Mouse (Mus musculus): ENCODE measurements around the gene Lrrc26. TPM values are rescaled to one million over a fixed set of nuclear protein-coding genes. Genes with fewer than 3 reads are reported as not detected.

Lrrc26 gene
- polyA plus RNA-seq, 1 experiment from 2014 or later = 0.46 TPM

- TF ChIP-seq CTCF (IDR thresholded peaks at IDR 0.05; ENCODE audit: low read depth) = no peak
- H3K9me3 ChIP-seq (ENCODE audit: low read depth, low read length) = no peaks in the 10 kb centered on the region
- DNase-seq = no peak
- no peaks in the 10 kb centered on the region for H3K4me1 ChIP-seq (ENCODE audit: insufficient read depth)
- no peak overlapping the region for H3K4me3 ChIP-seq (ENCODE audit: low read depth, low read length)
- no peak overlapping the region for H3K9ac ChIP-seq
- H3K27ac ChIP-seq (ENCODE audit: low read depth) = no peak overlapping the region
- ATAC-seq (ENCODE audit: insufficient read depth) = no peak
- H3K36me3 ChIP-seq (ENCODE audit: insufficient read depth) = no peaks in the 10 kb centered on the region
- H3K27me3 ChIP-seq (ENCODE audit: insufficient read depth, low read length) = peaks cover 48% of the 10 kb centered on the region
- WGBS = 55% methylated on average over 10 of the region's 10 CpGs
- no peak overlapping the region for H3K4me2 ChIP-seq
Measured at GRCm38 (mm10) chr2:25310180-25310579, 20.5 kb downstream of the Lrrc26 start.

GRCm38 (mm10) chr2:25310969-25311368, 21.3 kb downstream of the Lrrc26 start:
- H3K9ac ChIP-seq = no peak overlapping the region
- no peak overlapping the region for H3K4me2 ChIP-seq
- H3K36me3 ChIP-seq (ENCODE audit: insufficient read depth) = no peaks in the 10 kb centered on the region
- 2% methylated on average over 22 of the region's 22 CpGs for WGBS
- no peaks in the 10 kb centered on the region for H3K9me3 ChIP-seq (ENCODE audit: low read depth, low read length)
- H3K27ac ChIP-seq (ENCODE audit: low read depth) = no peak overlapping the region
- TF ChIP-seq CTCF (IDR thresholded peaks at IDR 0.05; ENCODE audit: low read depth) = no peak
- H3K27me3 ChIP-seq (ENCODE audit: insufficient read depth, low read length) = peaks cover 41% of the 10 kb centered on the region
- no peaks in the 10 kb centered on the region for H3K4me1 ChIP-seq (ENCODE audit: insufficient read depth)
- no peak overlapping the region for H3K4me3 ChIP-seq (ENCODE audit: low read depth, low read length)
- DNase-seq = no peak
- no peak for ATAC-seq (ENCODE audit: insufficient read depth)

- H3K4me3 ChIP-seq (ENCODE audit: low read depth, low read length) = no peak overlapping the region
- H3K27ac ChIP-seq (ENCODE audit: low read depth) = no peak overlapping the region
- H3K36me3 ChIP-seq (ENCODE audit: insufficient read depth) = no peaks in the 10 kb centered on the region
- H3K9ac ChIP-seq = no peak overlapping the region
- TF ChIP-seq CTCF (IDR thresholded peaks at IDR 0.05; ENCODE audit: low read depth) = no peak
- peaks cover 36% of the 10 kb centered on the region for H3K27me3 ChIP-seq (ENCODE audit: insufficient read depth, low read length)
- no peaks in the 10 kb centered on the region for H3K9me3 ChIP-seq (ENCODE audit: low read depth, low read length)
- ATAC-seq (ENCODE audit: insufficient read depth) = no peak
- DNase-seq = no peak
- no peak overlapping the region for H3K4me2 ChIP-seq
- no peaks in the 10 kb centered on the region for H3K4me1 ChIP-seq (ENCODE audit: insufficient read depth)
- 7% methylated on average over 11 of the region's 11 CpGs for WGBS
Measured at GRCm38 (mm10) chr2:25311491-25311891, 21.8 kb downstream of the Lrrc26 start.

- Histone ChIP-seq H3K9me3 (ENCODE audit: low read depth, low read length) (no peaks in the 10 kb centered on the region), H3K4me2 (peak overlapping the region; percentile 59), H3K27me3 (ENCODE audit: insufficient read depth, low read length) (peaks cover 28% of the 10 kb centered on the region), H3K9ac (no peak overlapping the region), H3K4me3 (ENCODE audit: low read depth, low read length) (peak overlapping the region; percentile 24), H3K4me1 (ENCODE audit: insufficient read depth) (no peaks in the 10 kb centered on the region; the same call in 1 of the 2 replicates), H3K27ac (ENCODE audit: low read depth) (no peak overlapping the region), H3K36me3 (ENCODE audit: insufficient read depth) (no peaks in the 10 kb centered on the region)
- DNase-seq (no peak), ATAC-seq (ENCODE audit: insufficient read depth) (peak; percentile 21)
- 5% methylated on average over 31 of the region's 31 CpGs for WGBS
- no peak for TF ChIP-seq CTCF (IDR thresholded peaks at IDR 0.05; ENCODE audit: low read depth)
Measured at GRCm38 (mm10) chr2:25318119-25318966, 28.6 kb downstream of the Lrrc26 start.

- ATAC-seq (ENCODE audit: insufficient read depth) = peak; percentile 69
- peaks cover 26% of the 10 kb centered on the region for H3K27me3 ChIP-seq (ENCODE audit: insufficient read depth, low read length)
- no peaks in the 10 kb centered on the region; the same call in 1 of the 2 replicates for H3K4me1 ChIP-seq (ENCODE audit: insufficient read depth)
- H3K4me2 ChIP-seq = peak within 1 kb of the TSS; percentile 59
- no peak within 1 kb of the TSS for H3K9ac ChIP-seq
- H3K27ac ChIP-seq (ENCODE audit: low read depth) = no peak within 1 kb of the TSS
- H3K4me3 ChIP-seq (ENCODE audit: low read depth, low read length) = peak within 1 kb of the TSS; percentile 24
- no peaks in the 10 kb centered on the region for H3K9me3 ChIP-seq (ENCODE audit: low read depth, low read length)
- peak; percentile 90 for DNase-seq
- TF ChIP-seq CTCF (IDR thresholded peaks at IDR 0.05; ENCODE audit: low read depth) = no peak
- WGBS = 9% methylated on average over 58 of the region's 58 CpGs
- no peaks in the 10 kb centered on the region for H3K36me3 ChIP-seq (ENCODE audit: insufficient read depth)
Measured at GRCm38 (mm10) chr2:25318971-25319773, 29.5 kb downstream of the Lrrc26 start, which contains the start of gene Grin1. Grin1 (minus strand) TSS chr2:25319187.

- Histone ChIP-seq H3K9ac (no peak overlapping the region), H3K9me3 (ENCODE audit: low read depth, low read length) (no peaks in the 10 kb centered on the region), H3K4me2 (no peak overlapping the region), H3K36me3 (ENCODE audit: insufficient read depth) (no peaks in the 10 kb centered on the region), H3K27ac (ENCODE audit: low read depth) (no peak overlapping the region), H3K4me3 (ENCODE audit: low read depth, low read length) (no peak overlapping the region), H3K27me3 (ENCODE audit: insufficient read depth, low read length) (peaks cover 26% of the 10 kb centered on the region), H3K4me1 (ENCODE audit: insufficient read depth) (no peaks in the 10 kb centered on the region; the same call in 1 of the 2 replicates)
- WGBS = 30% methylated on average over 2 of the region's 2 CpGs
- no peak for ATAC-seq (ENCODE audit: insufficient read depth)
- no peak for TF ChIP-seq CTCF (IDR thresholded peaks at IDR 0.05; ENCODE audit: low read depth)
- DNase-seq = no peak
Measured at GRCm38 (mm10) chr2:25320084-25320483, 30.4 kb downstream of the Lrrc26 start.

GRCm38 (mm10) chr2:25326036-25326435, 36.3 kb downstream of the Lrrc26 start:
- Histone ChIP-seq H3K27me3 (ENCODE audit: insufficient read depth, low read length) (no peaks in the 10 kb centered on the region), H3K36me3 (ENCODE audit: insufficient read depth) (no peaks in the 10 kb centered on the region), H3K9me3 (ENCODE audit: low read depth, low read length) (no peaks in the 10 kb centered on the region), H3K4me2 (no peak overlapping the region), H3K9ac (no peak overlapping the region), H3K4me1 (ENCODE audit: insufficient read depth) (no peaks in the 10 kb centered on the region), H3K27ac (ENCODE audit: low read depth) (no peak overlapping the region), H3K4me3 (ENCODE audit: low read depth, low read length) (no peak overlapping the region)
- WGBS = 75% methylated on average over 2 of the region's 2 CpGs
- no peak for TF ChIP-seq CTCF (IDR thresholded peaks at IDR 0.05; ENCODE audit: low read depth)
- no peak for ATAC-seq (ENCODE audit: insufficient read depth)
- no peak for DNase-seq

All from lung, embryonic 14.5 days (tissue).